Mouse (Mus musculus): ENCODE measurements around the gene Bmp15.

Bmp15 gene

GRCm38 (mm10) chrX:6320621-6321020 is at the start of gene Bmp15:
Gene Bmp15 (minus strand): TSS chrX:6320721.
- DNase-seq (ENCODE audit: low read depth, low spot score), result no peak

- no peak for DNase-seq (ENCODE audit: low read depth, low spot score)
Measured at GRCm38 (mm10) chrX:6368822-6369221, 48.3 kb upstream of the Bmp15 start.

- DNase-seq (ENCODE audit: low read depth, low spot score), result no peak
Measured at GRCm38 (mm10) chrX:6357503-6358114, 37.1 kb upstream of the Bmp15 start.

- DNase-seq (ENCODE audit: low read depth, low spot score), result no peak
Measured at GRCm38 (mm10) chrX:6356876-6357275, 36.4 kb upstream of the Bmp15 start.

- no peak for DNase-seq (ENCODE audit: low read depth, low spot score)
Measured at GRCm38 (mm10) chrX:6345273-6345959, 24.9 kb upstream of the Bmp15 start.

GRCm38 (mm10) chrX:6324056-6324455 is 3.5 kb upstream of the Bmp15 start:
- no peak for DNase-seq (ENCODE audit: low read depth, low spot score)

- DNase-seq (ENCODE audit: low read depth, low spot score), result no peak
Measured at GRCm38 (mm10) chrX:6317747-6318146, 2.8 kb downstream of the Bmp15 start.
